Mouse (Mus musculus): ENCODE measurements around the gene Myocd. TPM values are rescaled to one million over a fixed set of nuclear protein-coding genes. Genes with fewer than 3 reads are reported as not detected.

Myocd gene
- polyA plus RNA-seq, 1 experiment from 2014 or later: 0.05 TPM

GRCm38 (mm10) chr11:65142838-65143417 is 126.9 kb downstream of the Myocd start:
- no peak for DNase-seq (ENCODE audit: low spot score)

- DNase-seq (ENCODE audit: low spot score): no peak
These were observed 130.8 kb downstream of the Myocd start for GRCm38 (mm10) chr11:65139030-65139429.

- no peak for DNase-seq (ENCODE audit: low spot score)
These were observed 132.6 kb downstream of the Myocd start for GRCm38 (mm10) chr11:65137145-65137652.

DNA sequence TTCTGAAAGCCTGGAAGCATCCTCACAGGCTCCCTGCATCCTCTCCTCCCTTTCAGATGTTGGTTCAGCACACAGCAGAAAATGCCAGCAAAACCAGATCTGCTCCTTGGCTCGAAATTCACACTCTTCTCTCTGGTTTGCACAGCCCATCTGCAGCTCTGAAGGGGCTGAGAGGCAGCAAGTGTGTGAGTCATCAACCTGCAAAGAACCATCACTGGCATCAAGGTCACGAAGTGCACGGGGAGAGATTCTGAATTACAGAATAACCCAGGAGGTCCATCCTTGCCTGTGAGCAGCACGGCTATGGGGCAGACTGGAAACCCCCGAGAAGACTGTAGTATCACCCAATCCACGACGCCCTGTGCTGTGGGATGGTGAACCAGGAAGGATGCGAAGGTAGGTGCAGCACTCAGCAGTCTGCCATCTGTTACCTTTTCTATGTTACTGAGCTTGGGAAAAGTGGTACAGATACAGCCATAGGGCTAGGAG is 134.5 kb downstream of the Myocd start:
- no peak for DNase-seq (ENCODE audit: low spot score)

- DNase-seq (ENCODE audit: low spot score): no peak
These were observed 136.1 kb downstream of the Myocd start for GRCm38 (mm10) chr11:65133661-65134060.

DNA sequence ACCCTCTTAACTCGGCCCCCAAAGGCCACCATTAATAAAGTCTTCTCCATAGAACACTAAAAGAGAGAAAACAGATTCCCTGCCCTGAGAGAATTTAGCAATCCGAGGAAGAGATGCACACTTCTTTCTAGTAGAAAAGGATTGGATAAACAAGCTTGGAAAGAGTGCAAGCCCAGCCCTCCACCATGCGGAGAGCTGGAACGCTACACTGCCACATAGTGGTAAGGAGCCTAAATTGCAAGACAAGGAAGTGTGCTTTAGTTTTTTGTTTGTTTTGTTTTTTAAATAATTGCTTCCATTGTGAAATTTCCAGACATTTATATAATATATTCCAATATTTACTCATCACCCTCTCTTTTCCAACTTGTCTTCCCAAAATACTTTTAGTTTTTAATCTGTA is 140.7 kb downstream of the Myocd start:
- DNase-seq (ENCODE audit: low spot score): no peak

DNA sequence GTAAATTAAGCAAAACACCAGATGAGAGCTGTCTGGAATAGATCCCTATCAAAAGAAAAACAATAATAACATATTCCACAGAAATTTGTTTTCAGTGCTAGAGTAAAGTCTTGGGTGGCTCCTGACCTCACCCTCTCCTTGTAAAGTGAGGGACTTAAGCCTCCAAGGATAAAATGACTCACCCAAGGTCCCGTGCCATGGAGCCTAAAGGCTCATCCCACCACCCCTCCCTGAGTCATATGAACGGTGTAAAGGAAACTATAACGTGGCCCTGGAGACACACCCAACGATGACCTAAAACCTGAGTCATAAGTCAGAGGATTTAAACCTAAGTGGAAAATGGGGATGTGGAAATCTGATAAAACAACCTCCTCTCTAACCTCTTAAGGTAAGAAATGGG is 141.1 kb downstream of the Myocd start:
- DNase-seq (ENCODE audit: low spot score): no peak

DNA sequence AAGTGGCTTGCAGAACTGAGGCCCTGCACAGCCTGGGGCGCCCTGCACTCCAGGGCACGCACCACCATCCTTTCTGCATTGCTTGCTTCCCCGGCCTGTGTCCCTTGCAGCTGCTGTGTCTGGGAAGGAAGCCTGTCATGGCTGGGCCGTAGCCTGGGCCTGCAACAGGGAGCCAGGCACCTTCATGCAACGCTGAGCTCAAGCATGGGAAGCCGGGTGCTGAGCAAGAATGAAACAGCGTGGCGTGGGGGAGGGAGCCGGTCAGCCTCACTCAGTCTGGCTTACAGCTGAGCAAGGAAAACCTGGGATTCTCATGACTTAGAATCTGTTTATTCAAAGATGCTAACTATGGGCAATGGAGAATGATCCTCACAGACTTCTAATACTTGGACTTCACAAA is 143.2 kb downstream of the Myocd start:
- no peak for DNase-seq (ENCODE audit: low spot score)

Other genes starting within 250 kb of the Myocd start
- gene 1700086D15Rik, start 110.1 kb downstream of the Myocd start, polyA plus RNA-seq (2015; fragmentation: Nextera tagmentation; extraction: Ambion mirVana): 0.17 TPM in 1 of 2 replicates, not detected in the other
- gene Arhgap44, start 107.0 kb downstream of the Myocd start, polyA plus RNA-seq (2015; fragmentation: Nextera tagmentation; extraction: Ambion mirVana): 4.5 and 5.1 TPM in 2 replicates